Mouse (Mus musculus): ENCODE results near the gene Adamtsl1. TPM values are rescaled to one million over a fixed set of nuclear protein-coding genes. Genes with fewer than 3 reads are reported as not detected.
A peak's percentile ranks its signal among the peaks of the same experiment; 100 is the strongest.

Adamtsl1 gene
- polyA plus RNA-seq, 1 experiment from 2014 or later: 12.5 TPM

DNA sequence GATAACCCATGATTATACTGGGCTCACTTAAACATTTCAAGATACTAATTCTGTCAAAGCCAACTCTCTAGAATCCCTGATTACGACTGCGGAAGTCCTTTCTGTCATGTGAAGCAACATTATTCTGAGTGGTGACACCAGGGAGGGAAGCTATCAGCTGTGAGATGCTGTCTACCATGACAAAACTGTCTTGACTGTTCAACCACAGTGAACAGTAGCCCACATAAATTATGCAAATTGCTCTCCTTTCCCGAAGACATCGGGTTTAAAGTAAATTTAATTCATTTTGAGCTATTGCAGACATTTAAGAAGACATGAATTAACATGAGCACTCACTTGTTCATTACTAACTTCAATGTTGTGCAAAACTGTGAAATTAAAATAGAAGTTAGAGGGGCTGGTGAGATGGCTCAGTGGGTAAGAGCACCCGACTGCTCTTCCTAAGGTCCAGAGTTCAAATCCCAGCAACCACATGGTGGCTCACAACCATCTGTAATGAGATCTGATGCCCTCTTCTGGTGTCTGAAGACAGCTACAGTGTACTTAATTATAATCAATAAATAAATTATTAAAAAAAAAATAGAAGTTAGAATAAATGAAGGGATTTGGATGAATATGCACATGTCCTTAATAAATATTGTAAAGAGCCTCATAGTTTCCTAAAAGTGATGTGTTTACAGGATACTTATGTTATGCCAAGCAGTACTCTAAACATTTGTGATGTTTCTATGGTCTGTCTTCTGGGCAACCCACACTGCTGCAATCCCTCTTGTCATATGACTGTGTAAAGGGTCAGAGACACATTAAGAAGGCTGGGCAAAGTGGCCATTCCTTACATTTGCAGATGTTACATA lies 249.4 kb downstream of the Adamtsl1 start:
- Histone ChIP-seq H3K4me2 (ENCODE audit: low read length) (no peak overlapping the region), H3K9ac (ENCODE audit: low read depth, low read length) (no peak overlapping the region), H3K27me3 (replicated peaks; ENCODE audit: control insufficient read depth, insufficient read depth, low read length) (no peaks in the 10 kb centered on the region), H3K4me3 (ENCODE audit: low read length) (no peak overlapping the region), H3K9me3 (ENCODE audit: control insufficient read depth, low read length) (no peaks in the 10 kb centered on the region), H3K27ac (ENCODE audit: low read depth, low read length) (no peak overlapping the region), H3K36me3 (ENCODE audit: control insufficient read depth, insufficient read depth, low read length) (no peaks in the 10 kb centered on the region), H3K4me1 (ENCODE audit: control insufficient read depth, insufficient read depth, low read depth, low read length) (peaks cover 5% of the 10 kb centered on the region)
- ATAC-seq: no peak
- 52% methylated on average over 5 of the region's 5 CpGs for WGBS

- Histone ChIP-seq H3K27ac (ENCODE audit: low read depth, low read length) (no peak overlapping the region), H3K27me3 (replicated peaks; ENCODE audit: control insufficient read depth, insufficient read depth, low read length) (no peaks in the 10 kb centered on the region), H3K36me3 (ENCODE audit: control insufficient read depth, insufficient read depth, low read length) (no peaks in the 10 kb centered on the region), H3K4me3 (ENCODE audit: low read length) (no peak overlapping the region), H3K4me1 (ENCODE audit: control insufficient read depth, insufficient read depth, low read depth, low read length) (peaks cover 5% of the 10 kb centered on the region), H3K9me3 (ENCODE audit: control insufficient read depth, low read length) (no peaks in the 10 kb centered on the region), H3K4me2 (ENCODE audit: low read length) (no peak overlapping the region), H3K9ac (ENCODE audit: low read depth, low read length) (no peak overlapping the region)
- 83% methylated on average over 14 of the region's 14 CpGs for WGBS
- ATAC-seq: no peak
Measured at GRCm38 (mm10) chr4:85764015-85764450, 250.1 kb downstream of the Adamtsl1 start.

GRCm38 (mm10) chr4:85764476-85764875 lies 250.5 kb downstream of the Adamtsl1 start:
- no peak overlapping the region for H3K4me3 ChIP-seq (ENCODE audit: low read length)
- no peaks in the 10 kb centered on the region for H3K9me3 ChIP-seq (ENCODE audit: control insufficient read depth, low read length)
- ATAC-seq: no peak
- H3K27me3 ChIP-seq (replicated peaks; ENCODE audit: control insufficient read depth, insufficient read depth, low read length): no peaks in the 10 kb centered on the region
- peaks cover 5% of the 10 kb centered on the region for H3K4me1 ChIP-seq (ENCODE audit: control insufficient read depth, insufficient read depth, low read depth, low read length)
- H3K9ac ChIP-seq (ENCODE audit: low read depth, low read length): no peak overlapping the region
- H3K4me2 ChIP-seq (ENCODE audit: low read length): no peak overlapping the region
- 49% methylated on average over 3 of the region's 3 CpGs for WGBS
- H3K27ac ChIP-seq (ENCODE audit: low read depth, low read length): no peak overlapping the region
- H3K36me3 ChIP-seq (ENCODE audit: control insufficient read depth, insufficient read depth, low read length): no peaks in the 10 kb centered on the region

DNA sequence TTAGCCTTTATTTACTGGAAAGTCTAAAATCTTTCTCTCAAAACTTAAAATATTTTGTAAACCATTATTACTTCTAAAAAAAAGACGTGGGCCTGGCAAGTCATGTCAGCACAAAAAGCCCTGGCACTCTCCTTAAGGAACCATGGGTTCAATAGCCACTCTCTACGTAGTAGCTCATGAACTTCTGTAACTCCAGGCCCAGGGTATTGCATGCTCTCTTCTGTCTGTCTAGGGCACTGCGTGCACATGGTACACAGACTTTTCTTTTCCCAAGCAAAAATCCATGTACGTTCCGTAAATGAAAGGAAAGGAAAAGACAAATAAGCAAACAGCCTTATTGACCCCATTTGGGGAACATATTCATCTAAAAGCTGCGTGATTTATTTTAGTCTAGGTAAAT lies 253.7 kb downstream of the Adamtsl1 start:
- Histone ChIP-seq H3K9me3 (ENCODE audit: control insufficient read depth, low read length) (no peaks in the 10 kb centered on the region), H3K4me2 (ENCODE audit: low read length) (no peak overlapping the region), H3K36me3 (ENCODE audit: control insufficient read depth, insufficient read depth, low read length) (no peaks in the 10 kb centered on the region), H3K9ac (ENCODE audit: low read depth, low read length) (no peak overlapping the region), H3K4me3 (ENCODE audit: low read length) (no peak overlapping the region), H3K4me1 (ENCODE audit: control insufficient read depth, insufficient read depth, low read depth, low read length) (peaks cover 5% of the 10 kb centered on the region), H3K27ac (ENCODE audit: low read depth, low read length) (no peak overlapping the region), H3K27me3 (replicated peaks; ENCODE audit: control insufficient read depth, insufficient read depth, low read length) (no peaks in the 10 kb centered on the region)
- WGBS: 64% methylated on average over 6 of the region's 6 CpGs
- ATAC-seq: peak; percentile 27; the same call in 1 of the 2 replicates

DNA sequence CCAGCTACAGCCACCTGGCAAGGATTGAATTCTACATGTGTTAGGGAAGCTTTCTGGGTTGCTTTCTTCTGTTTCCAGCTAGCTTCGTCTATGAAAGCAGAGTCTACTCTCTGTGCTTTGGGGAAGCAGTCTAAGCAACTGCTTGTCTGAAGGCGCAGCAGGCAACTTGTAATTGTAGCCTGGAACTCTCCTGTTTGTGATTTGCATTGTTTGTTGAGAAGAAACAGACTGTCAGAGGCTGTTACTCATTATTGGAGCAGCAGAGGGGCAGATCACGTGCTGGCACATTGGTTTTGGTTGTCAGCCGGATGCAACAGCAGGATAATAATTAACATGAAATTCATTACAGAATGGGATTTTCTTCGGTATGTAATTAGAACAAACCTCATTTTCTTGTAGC lies 254.1 kb downstream of the Adamtsl1 start:
- peak; percentile 91 for ATAC-seq
- no peaks in the 10 kb centered on the region for H3K27me3 ChIP-seq (replicated peaks; ENCODE audit: control insufficient read depth, insufficient read depth, low read length)
- 0 out of 2 replicates have a peak overlapping the region, but pooled peaks have one; percentile 25 for H3K4me2 ChIP-seq (ENCODE audit: low read length)
- H3K4me1 ChIP-seq (ENCODE audit: control insufficient read depth, insufficient read depth, low read depth, low read length): peaks cover 5% of the 10 kb centered on the region
- 19% methylated on average over 5 of the region's 5 CpGs for WGBS
- H3K27ac ChIP-seq (ENCODE audit: low read depth, low read length): no peak overlapping the region
- H3K4me3 ChIP-seq (ENCODE audit: low read length): no peak overlapping the region
- H3K9ac ChIP-seq (ENCODE audit: low read depth, low read length): no peak overlapping the region
- H3K36me3 ChIP-seq (ENCODE audit: control insufficient read depth, insufficient read depth, low read length): no peaks in the 10 kb centered on the region
- H3K9me3 ChIP-seq (ENCODE audit: control insufficient read depth, low read length): no peaks in the 10 kb centered on the region

DNA sequence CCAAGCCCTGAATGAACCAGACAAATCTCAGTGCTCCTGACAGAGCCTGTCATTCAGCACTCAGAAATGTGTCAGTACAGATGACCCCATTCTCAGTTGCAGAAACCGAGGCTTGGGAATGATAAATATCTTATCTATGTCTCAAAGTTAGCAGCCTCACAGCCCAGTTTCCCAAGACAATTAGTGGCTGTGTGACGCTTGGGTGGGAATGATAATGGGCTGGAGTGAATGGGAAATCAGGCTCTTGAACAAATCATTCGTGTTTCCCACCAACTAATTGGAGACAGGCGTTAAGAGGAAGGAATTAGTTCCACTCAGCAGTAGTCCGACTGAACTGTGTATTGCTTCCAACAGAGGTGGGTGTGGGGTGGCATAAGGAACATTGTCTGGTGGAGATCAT lies 268.5 kb downstream of the Adamtsl1 start:
- no peaks in the 10 kb centered on the region for H3K36me3 ChIP-seq (ENCODE audit: control insufficient read depth, insufficient read depth, low read length)
- peaks cover 4% of the 10 kb centered on the region; the same call in 1 of the 2 replicates for H3K4me1 ChIP-seq (ENCODE audit: control insufficient read depth, insufficient read depth, low read depth, low read length)
- WGBS: 7% methylated on average over 5 of the region's 5 CpGs
- no peaks in the 10 kb centered on the region for H3K27me3 ChIP-seq (replicated peaks; ENCODE audit: control insufficient read depth, insufficient read depth, low read length)
- no peak overlapping the region for H3K9ac ChIP-seq (ENCODE audit: low read depth, low read length)
- H3K27ac ChIP-seq (ENCODE audit: low read depth, low read length): no peak overlapping the region
- H3K4me3 ChIP-seq (ENCODE audit: low read length): no peak overlapping the region
- H3K9me3 ChIP-seq (ENCODE audit: control insufficient read depth, low read length): no peaks in the 10 kb centered on the region
- ATAC-seq: peak; percentile 82
- no peak overlapping the region for H3K4me2 ChIP-seq (ENCODE audit: low read length)

GRCm38 (mm10) chr4:85783768-85784379 lies 269.9 kb downstream of the Adamtsl1 start:
- Histone ChIP-seq H3K36me3 (ENCODE audit: control insufficient read depth, insufficient read depth, low read length) (no peaks in the 10 kb centered on the region), H3K4me2 (ENCODE audit: low read length) (no peak overlapping the region), H3K27ac (ENCODE audit: low read depth, low read length) (no peak overlapping the region), H3K4me1 (ENCODE audit: control insufficient read depth, insufficient read depth, low read depth, low read length) (peaks cover 4% of the 10 kb centered on the region; the same call in 1 of the 2 replicates), H3K4me3 (ENCODE audit: low read length) (no peak overlapping the region), H3K27me3 (replicated peaks; ENCODE audit: control insufficient read depth, insufficient read depth, low read length) (no peaks in the 10 kb centered on the region), H3K9me3 (ENCODE audit: control insufficient read depth, low read length) (no peaks in the 10 kb centered on the region), H3K9ac (ENCODE audit: low read depth, low read length) (no peak overlapping the region)
- WGBS: 27% methylated on average over 6 of the region's 6 CpGs
- ATAC-seq: 0 out of 2 replicates have a peak, but pooled peaks have one; percentile 59

DNA sequence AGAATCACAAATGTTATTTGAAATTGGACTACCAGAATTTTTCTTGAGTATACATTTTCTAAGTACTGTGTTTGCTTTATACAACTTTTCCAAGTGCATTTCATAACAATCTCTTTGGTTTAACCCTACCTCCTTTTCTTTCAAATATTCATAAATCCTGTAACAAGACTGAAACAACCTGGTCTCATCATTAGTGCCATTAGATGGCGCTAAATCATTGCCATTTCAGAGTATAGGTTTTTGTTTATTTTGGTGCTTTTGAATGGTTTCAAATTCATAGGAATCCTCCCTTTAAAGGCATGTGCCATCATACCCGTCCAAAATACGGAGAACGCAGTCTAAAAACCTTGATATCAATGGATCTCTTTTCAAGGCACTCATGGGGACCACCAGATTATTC lies 270.5 kb downstream of the Adamtsl1 start:
- Histone ChIP-seq H3K9ac (ENCODE audit: low read depth, low read length) (no peak overlapping the region), H3K9me3 (ENCODE audit: control insufficient read depth, low read length) (no peaks in the 10 kb centered on the region), H3K27me3 (replicated peaks; ENCODE audit: control insufficient read depth, insufficient read depth, low read length) (no peaks in the 10 kb centered on the region), H3K36me3 (ENCODE audit: control insufficient read depth, insufficient read depth, low read length) (no peaks in the 10 kb centered on the region), H3K4me2 (ENCODE audit: low read length) (no peak overlapping the region), H3K27ac (ENCODE audit: low read depth, low read length) (no peak overlapping the region), H3K4me3 (ENCODE audit: low read length) (no peak overlapping the region), H3K4me1 (ENCODE audit: control insufficient read depth, insufficient read depth, low read depth, low read length) (peaks cover 4% of the 10 kb centered on the region; the same call in 1 of the 2 replicates)
- WGBS: 49% methylated on average over 4 of the region's 4 CpGs
- no peak for ATAC-seq

- no peaks in the 10 kb centered on the region for H3K9me3 ChIP-seq (ENCODE audit: control insufficient read depth, low read length)
- no peaks in the 10 kb centered on the region for H3K27me3 ChIP-seq (replicated peaks; ENCODE audit: control insufficient read depth, insufficient read depth, low read length)
- H3K36me3 ChIP-seq (ENCODE audit: control insufficient read depth, insufficient read depth, low read length): no peaks in the 10 kb centered on the region
- 70% methylated on average over 2 of the region's 2 CpGs for WGBS
- no peak for ATAC-seq
- H3K4me1 ChIP-seq (ENCODE audit: control insufficient read depth, insufficient read depth, low read depth, low read length): no peaks in the 10 kb centered on the region
- H3K27ac ChIP-seq (ENCODE audit: low read depth, low read length): no peak overlapping the region
- no peak overlapping the region for H3K4me3 ChIP-seq (ENCODE audit: low read length)
- H3K9ac ChIP-seq (ENCODE audit: low read depth, low read length): no peak overlapping the region
- H3K4me2 ChIP-seq (ENCODE audit: low read length): no peak overlapping the region
Measured at GRCm38 (mm10) chr4:85790226-85790625, 276.3 kb downstream of the Adamtsl1 start.
